Mouse (Mus musculus) common myeloid progenitor, adult 5-6 weeks (primary cell): ENCODE data around the gene Gm47959. TPM values are rescaled to one million over a fixed set of nuclear protein-coding genes. Genes with fewer than 3 reads are reported as not detected.
"Not testable (repeated sequence)": the region's sequence is repeated elsewhere in the genome, so short reads cannot be mapped to it uniquely, and the experiment has no call there.

Source experiments
- ATAC-seq: replicated peaks from 2 replicates; pipeline ENCODE4 v1.8.0; 2016; ENCODE audit warnings: low read depth, mild to moderate bottlenecking, moderate TSS enrichment, inconsistent platforms; ENCODE audit not compliant: poor library complexity, severe bottlenecking
- total RNA-seq: library from RNA; stranded (forward); fragments of 200-1000, 187-1606 nt; gene quantifications from 2 replicates; pipeline ENCODE4 v1.2.3, GENCODE M21; 2017

Gm47959 gene
- not detected in 2 replicates for total RNA-seq

GRCm38 (mm10) chr1:83000306-83000705 is at the start of gene Gm47959:
TSS of gene Gm47959 (plus strand) at chr1:83000548.
- not testable (repeated sequence) for ATAC-seq

GRCm38 (mm10) chr1:82955913-82956312 is 44.4 kb upstream of the Gm47959 start, which contains the start of gene Gm7544:
TSS of gene Gm7544 (minus strand) at chr1:82956013.
- not testable (repeated sequence) for ATAC-seq

- no peak for ATAC-seq
Observed at GRCm38 (mm10) chr1:82959870-82960385, 40.4 kb upstream of the Gm47959 start, which contains the start of gene Gm47955. TSS of gene Gm47955 (plus strand) at chr1:82960286.

- ATAC-seq = no peak
Observed at GRCm38 (mm10) chr1:82966413-82966812, 33.9 kb upstream of the Gm47959 start.

DNA sequence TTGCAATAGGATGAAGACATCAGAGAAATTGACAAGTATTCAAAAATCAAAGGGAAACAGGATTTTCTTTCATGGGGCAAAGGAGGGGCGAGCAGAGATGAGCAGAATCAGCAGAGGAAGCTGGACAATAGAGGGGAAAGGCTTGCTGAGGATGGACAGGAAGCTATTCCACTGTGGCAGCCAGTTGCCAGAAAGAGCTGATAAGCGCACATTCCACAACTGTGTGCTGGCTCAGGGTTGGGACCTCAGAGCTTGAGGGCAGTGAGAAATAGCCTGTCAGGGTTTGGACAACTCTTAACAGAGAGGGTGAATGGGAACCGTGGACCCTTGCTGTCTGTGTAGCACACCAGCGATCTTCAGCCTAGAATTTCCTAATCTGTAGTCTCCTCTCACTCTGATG is 28.3 kb upstream of the Gm47959 start:
- ATAC-seq = no peak

- no peak for ATAC-seq
Observed at GRCm38 (mm10) chr1:82973244-82973643, 27.1 kb upstream of the Gm47959 start.

DNA sequence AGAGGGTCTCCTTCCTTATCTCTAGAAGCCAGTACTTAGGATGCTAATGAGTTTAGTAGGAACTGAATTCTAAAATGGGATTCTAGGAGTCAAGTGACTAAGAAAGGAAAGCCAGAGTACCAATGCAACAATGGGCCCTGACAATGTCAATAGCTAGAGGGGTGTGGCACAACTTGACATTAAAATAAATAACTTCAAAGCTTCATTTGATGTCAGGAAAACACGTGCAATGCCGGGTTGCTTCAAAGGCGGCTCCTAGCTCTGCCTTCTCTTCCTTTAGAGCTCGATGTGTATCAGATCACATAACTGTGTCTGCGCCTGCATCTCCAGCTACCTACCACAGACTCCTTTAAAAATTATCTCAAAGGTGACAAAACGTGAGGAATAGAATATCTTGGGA is 26.4 kb upstream of the Gm47959 start:
- no peak for ATAC-seq

DNA sequence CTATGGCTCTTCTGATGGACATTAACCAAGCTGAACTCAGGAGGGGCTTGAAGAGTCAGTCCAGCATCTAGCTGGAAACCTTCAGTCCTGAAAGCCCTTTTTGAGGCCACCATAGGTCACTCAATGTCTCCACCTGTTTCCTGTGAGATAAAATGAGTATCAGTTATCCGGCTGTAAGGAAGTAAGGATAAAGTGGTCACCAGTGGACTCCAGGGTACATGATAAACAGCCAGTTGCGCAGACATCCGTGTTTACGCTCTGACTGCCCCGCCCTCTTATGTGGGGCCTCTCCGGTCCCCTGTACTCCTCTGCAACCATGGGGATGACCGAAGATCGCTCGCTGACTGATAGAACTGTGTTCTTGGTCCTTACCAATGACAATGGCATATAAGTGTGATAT is 26.0 kb upstream of the Gm47959 start:
- peak; percentile 60 for ATAC-seq

GRCm38 (mm10) chr1:82975750-82976149 is 24.6 kb upstream of the Gm47959 start:
- ATAC-seq = no peak

- ATAC-seq = no peak
Observed at GRCm38 (mm10) chr1:82977840-82978239, 22.5 kb upstream of the Gm47959 start.

GRCm38 (mm10) chr1:82986738-82987137 is 13.6 kb upstream of the Gm47959 start:
- ATAC-seq = no peak

- peak; percentile 71 for ATAC-seq
Observed at GRCm38 (mm10) chr1:82987530-82988198, 12.7 kb upstream of the Gm47959 start.

DNA sequence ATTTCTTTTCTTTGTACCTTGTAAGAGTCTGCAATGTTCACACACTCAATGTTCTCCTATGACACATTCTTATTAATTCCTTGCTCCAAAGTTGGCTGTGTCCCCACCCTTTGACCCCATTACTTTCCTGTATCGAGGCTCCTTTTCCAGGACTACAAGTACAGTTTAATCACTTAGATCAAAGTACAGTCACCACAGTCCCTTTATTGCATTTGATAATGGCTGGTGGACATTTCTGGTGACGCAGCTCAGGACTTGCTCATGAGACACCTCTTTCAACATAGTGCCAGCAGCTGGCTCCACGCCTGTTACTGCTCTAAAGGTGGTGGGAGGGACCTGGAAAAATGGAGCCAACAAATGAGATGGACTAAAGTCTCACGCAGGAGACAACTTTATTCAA is 9.3 kb upstream of the Gm47959 start:
- ATAC-seq = no peak

DNA sequence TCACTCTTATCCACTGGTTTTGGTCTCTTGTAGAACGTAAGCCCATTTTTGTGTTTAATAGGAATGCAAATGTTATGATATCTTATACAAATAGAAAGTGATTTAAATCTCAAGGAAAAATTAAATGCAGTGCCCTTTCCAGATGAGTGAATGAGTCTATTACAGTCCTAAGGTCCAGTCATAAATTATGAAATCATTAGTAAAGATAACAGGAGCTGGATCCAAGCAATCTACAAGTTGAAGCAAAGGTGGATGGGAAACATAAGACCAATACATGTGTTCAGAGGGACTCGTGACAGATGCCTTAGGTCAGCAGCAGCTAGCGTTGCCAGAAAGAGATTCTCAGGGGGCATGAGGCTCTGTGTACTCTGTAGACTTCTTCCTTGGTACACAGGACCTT is 8.8 kb upstream of the Gm47959 start:
- no peak for ATAC-seq

DNA sequence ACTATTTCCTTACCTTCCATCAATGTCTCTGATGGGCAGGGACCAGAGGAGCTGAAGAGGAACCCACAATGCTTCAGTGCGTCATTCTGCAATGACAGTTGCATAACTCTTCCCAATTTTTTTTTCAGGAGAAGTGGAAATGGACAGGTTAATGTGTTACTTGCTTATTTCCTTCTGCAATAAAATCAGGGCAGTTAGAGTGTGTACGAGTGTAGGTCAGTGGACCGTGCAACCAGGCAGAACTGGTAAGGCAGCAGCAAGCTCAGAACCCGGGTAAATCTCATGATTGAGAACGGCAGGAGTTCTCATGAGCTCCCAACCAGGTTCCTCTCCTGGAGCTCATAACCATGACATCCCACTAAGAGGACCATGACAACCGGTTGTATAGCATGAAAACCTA is 8.3 kb upstream of the Gm47959 start:
- no peak for ATAC-seq

DNA sequence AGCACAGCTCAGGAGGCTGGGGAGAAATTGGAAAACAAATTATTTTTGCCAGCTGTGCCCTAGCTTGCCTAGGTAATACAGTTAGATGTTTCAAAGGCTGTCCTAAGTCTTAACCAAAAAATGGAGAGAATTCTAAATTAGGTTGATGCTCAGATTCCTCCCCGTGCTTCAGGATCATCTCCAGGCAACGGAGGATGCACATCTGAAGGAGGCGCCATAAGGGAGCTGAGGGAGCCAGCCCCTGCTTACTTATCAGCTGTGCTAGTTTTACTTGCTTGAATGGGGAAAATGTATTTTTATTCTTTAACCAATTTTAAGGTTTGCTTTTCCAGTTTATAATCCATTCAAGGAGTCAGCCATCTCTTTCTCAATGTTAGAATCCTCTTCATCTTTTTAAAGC is 6.4 kb upstream of the Gm47959 start:
- no peak for ATAC-seq

- no peak for ATAC-seq
Observed at GRCm38 (mm10) chr1:83006218-83007179, 6.2 kb downstream of the Gm47959 start.

DNA sequence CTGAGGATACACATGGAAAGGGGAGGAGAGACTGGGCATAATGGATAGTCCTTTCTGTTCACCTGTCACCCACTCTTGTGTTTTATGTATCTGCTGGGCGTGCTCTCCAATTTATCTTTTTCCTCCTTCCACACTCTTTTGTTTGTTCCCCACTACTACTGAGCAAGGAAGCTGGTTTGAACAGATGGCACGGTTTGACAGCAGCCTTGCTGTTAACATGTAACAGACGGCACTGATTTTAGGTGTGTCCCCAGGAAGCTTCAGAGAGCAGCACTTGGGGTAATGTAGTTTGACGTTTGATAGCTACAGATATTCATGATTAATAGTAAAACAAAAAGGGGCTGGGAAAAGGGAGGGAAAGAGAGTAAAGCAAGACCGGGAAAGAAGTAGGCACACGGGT is 7.1 kb downstream of the Gm47959 start:
- no peak for ATAC-seq

DNA sequence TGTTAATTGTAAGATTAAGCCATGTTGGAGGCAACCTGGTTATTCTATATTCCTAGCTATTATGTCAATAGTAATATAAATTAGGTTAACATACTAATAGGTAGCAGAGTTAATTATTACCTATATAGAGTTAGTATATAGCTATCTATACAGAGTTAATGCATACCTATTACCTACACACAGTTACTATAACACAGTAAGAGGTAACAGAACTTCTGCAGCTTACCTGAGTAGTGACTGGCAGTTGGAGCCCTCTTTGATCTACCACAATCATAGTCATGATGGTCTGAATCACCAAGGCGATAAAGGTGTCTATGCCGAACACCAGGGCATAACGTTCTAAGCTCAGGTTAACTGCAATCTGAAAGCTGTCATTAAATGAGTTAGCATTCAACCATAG is 14.1 kb downstream of the Gm47959 start:
- no peak for ATAC-seq

GRCm38 (mm10) chr1:83015329-83015879 is 15.1 kb downstream of the Gm47959 start:
- ATAC-seq = no peak

DNA sequence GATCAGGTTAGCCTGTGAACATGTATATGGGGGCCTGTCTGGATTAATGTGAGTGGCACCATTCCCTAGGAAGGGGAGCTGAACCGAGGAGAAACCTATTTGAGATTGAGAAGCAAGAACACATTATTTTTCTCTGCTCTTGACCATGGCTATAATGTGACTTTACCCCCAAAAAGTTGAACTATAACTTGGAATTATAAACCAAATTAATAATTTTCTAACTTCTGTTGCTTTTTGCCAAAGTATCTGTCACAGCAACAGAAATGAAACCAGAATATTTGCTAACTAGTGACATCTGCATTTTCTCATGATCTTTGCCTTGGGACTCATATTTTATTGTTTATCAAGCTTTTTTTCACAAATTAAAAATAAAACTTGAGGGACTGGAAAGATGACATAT is 16.2 kb downstream of the Gm47959 start:
- ATAC-seq = no peak
